Mouse (Mus musculus) Muller cell, postnatal 12 days (primary cell): ENCODE measurements around the gene Mmp20.
A peak's percentile ranks its signal among the peaks of the same experiment; 100 is the strongest.

Experiments
- DNase-seq: peaks from one replicate; pipeline ENCODE4 v3.0.0-alpha.2; 2015; ENCODE audit errors: inconsistent ontology term

The Mmp20 gene

DNA sequence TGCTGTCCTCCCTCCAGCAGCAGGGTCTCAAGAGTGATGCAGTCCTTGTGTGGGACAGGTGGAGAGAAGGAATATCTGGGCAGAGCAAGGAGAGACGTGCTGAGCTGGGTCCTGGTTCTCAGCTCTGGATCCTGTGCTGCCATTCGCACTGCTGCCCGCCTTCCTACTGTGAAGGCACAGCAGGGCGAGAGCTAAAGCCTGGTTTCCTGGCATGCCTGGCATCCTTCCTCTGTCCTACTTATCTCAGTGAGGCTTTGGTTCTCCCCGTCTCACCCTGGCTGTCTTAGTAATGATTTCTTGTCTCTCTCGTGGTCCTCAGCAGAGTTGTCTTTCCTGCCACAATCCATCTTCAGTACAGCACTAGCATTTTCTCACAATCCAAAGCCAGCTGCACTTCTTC is 61.8 kb downstream of the Mmp20 start:
- peak; percentile 34 for DNase-seq

DNA sequence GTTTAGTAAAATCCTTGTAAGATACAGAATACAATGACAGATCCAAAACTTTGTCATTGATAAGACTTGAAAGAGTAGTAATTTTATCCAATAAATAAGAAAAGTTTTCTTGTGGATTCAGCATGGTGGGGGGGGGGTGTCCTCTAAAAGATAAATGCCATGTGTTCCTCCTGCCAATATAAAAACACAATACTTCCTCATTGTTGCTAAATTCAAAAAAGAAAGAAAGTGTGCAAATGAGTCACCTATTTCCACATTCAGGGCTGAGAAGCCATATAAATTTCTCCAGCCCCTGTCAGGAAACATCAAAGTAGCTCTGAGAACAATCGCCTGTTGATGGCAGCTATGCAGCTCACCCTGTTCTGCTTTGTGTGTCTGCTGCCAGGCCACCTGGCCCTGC is 63.8 kb downstream of the Mmp20 start, which contains the start of gene Mmp7:
Mmp7 (plus strand) TSS at position 301 of the 400 bp plus-strand sequence.
- no peak for DNase-seq

DNA sequence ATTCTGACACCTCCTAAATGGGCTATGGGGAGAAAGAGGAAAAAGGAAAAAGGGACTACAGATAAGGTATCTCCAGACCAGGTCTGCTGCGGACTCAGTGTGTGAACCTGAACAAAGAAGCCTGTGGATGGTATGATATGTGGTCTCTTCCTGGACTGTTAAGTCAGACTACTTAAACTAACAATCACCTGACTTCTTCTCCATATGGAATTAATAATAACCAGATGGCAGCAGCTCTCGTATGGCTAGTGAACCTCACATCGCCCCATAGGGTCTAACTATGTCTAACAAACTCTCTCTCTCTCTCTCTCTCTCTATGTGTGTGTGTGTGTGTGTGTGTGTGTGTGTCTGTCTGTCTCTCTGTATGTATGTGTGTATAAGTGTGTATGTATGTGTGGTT is 65.9 kb downstream of the Mmp20 start:
- DNase-seq: no peak

DNA sequence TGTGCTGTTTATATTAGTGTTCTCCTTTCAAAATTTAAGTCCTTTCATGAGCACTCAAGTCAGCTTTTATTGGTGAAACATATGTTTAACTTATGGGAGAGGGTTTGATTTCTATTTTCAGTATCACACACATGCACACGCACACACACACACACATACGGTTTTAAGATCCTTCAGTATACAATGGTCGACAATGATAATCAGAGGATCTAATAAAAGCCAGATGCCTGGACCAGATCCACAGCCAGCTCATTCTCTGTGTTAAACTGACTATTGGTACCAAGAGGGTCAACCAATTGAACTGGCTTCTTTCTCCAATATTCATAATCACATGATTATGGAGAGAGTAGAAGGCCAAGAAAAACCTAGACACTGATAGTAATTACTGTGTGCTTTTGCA is 67.6 kb downstream of the Mmp20 start:
- no peak for DNase-seq

DNA sequence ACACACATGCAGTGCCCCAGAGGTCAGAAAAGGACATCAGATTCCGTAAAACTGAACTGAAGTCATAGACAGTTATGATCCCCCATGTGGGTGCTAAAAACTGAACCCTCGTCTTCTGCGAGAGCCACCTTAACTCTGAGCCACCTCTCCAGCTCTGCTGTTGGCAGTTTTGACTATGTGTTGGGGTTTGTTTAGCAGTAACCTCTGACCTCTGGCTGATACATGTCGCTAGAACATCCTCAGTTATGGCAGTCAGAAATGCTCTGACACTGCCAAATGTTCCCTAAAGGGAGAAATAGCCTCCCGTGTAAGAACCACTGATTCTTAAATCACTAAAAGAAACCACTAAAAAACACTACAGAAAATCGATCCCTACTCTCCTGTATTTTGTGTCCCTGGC is 80.7 kb downstream of the Mmp20 start:
- DNase-seq: no peak

DNA sequence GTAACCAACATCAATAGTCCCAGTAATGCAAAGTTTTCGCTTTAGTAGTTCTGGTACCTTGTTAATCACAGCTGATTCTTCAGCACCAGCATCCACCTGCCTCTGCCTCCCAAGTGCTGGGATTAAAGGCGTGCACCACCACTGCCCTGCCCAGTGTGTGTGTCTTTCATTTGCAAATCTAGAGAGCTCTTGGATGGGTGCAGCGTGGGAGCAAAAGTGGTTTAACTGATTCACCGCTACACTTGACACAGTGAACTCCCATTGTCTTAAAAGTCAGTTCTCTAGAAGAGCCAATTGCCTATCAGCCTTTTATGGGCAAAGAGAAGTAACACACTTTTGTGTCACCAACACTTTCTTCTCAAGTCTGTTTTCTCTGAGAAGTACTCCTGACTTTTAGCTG is 83.2 kb downstream of the Mmp20 start:
- DNase-seq: no peak

DNA sequence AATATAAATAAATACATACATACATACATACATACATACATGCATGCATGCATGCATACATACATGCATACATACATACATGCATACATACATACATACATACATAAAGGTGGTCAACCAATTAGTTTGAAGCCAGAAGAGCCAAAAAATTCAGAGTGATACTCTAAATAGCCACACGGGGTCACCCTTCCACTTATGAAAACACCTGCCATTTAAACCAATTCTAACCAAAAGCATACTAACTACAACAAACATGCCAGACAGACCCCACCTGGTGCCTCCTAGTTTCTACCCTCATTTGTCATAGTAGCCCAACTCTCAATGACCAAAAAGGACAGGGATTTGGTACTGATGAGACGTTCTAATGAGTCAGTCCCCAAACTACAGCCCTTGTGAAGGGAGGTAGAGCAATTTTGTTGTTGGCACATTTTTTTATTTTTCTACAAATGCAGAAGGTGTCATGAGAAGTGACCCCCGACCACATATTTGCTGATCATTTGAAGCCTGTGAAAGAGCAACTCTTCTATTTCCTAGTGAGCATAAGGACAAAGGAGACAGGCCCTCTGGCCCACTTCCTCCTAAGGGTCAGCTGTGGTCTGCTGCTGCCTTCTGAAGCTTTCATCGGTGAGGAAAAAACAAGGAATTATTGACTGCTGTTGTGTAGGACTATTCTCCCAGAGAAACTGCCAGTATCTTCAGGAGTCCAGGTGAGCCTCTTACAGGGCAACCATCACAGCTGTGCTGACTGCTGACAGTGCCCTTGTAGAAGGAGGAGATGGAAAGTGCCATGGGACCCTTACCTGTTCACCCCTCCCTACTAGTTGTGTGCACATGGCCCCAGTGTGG is 86.3 kb downstream of the Mmp20 start:
- peak; percentile 29 for DNase-seq

DNA sequence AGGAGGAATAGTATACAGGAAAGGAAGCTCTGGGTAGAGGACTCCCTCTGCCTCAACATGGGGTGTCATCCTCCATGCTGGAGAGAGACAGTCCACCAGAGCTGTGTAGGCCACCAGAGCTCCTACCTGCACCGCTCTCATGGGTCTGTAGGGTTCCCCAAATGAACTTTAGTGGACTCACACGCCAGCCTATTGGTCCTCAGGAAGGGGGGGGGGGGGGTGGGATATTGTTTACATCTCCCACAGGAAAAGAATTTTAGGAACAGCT is 86.8 kb downstream of the Mmp20 start:
- no peak for DNase-seq

DNA sequence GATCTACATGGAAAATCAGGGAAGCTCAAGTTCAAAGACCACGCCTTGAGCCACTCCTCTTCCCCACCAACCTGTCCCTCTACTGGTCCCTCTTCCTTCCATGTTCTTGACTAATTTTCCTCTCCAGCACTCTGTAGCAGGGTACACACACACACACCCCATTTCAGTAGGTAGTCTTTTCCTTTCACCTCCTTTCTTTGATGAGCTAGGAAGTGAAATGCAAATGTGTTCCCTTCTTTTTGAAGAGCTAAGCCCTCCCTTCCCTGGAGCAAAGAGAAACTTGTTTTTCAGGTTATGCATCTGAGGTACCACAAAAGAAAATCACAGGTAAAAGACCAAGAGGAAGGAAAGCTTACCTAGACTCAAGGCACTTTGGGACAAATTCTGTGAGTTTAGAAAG is 93.5 kb downstream of the Mmp20 start:
- no peak for DNase-seq
